Mouse (Mus musculus) neutrophil, adult 83 days (primary cell): ENCODE measurements around the gene Rcn3. TPM values are rescaled to one million over a fixed set of nuclear protein-coding genes. Genes with fewer than 3 reads are reported as not detected.

ENCODE experiments used
- total RNA-seq, 2 experiments: library from RNA; stranded (reverse); gene quantifications; one replicate each; pipeline ENCODE4 v1.2.4; 2023

The Rcn3 gene
- total RNA-seq = 1 to 10 TPM; 3.0 to 3.1 TPM

DNA sequence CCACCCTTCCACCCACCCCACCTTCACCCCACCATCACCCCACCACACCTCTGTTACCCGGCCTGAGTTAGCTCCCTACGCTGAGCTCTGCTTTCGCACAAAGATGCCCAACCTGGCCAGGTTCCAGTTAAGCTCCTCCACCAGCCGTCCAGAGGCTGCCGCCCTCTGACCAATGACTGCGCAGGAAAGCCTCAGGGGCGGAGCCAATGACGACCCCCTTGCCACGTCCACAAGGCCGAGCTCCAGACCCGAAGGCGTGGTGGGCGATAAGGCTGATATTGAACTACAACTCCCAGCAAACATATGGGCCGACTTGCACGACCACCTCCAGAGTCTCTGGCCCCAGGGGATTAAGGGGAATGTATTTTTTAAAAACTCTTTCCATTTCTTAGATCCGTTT is at the start of gene Rcn3:
TSS of gene Rcn3 (minus strand) at position 174 of the 400 bp plus-strand sequence.

DNA sequence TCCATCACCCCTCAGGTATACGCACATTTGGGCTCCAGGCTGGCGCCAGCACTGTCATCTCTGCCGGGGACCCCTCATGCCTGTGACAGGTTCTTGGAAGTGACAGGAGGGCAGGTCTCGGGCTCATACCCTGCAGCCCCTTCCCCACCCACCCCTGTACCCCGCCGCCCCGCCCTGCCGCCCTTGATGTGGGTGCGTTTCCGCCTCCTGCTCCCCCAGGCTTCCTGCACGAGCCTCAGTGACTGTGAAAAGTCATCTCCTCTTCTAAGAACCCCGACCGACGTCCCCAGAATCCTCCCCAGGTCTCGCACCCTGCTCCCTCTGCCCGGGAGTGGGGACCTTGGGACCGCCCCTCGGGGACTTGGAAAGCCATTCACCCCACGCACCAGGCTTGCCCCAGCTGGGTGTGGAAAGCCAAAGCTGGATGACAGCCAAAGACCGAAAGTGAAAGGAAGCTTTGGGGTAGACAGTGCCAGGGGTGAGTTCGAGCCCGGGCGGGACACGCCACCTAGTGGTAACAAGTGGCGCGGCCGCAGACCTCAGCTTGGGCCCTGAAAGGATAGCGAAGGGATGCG is 44.1 kb upstream of the Rcn3 start, which contains the start of the genes Gm45713 and Flt3l:
TSS of gene Gm45713 (minus strand) at position 239 of the 575 bp plus-strand sequence.
TSS of gene Flt3l (minus strand) at position 440 of the 575 bp plus-strand sequence.

GRCm38 (mm10) chr7:45128624-45129246 is 36.7 kb upstream of the Rcn3 start, which contains the start of gene Rpl13a:
Rpl13a (minus strand) TSS chr7:45128761.

DNA sequence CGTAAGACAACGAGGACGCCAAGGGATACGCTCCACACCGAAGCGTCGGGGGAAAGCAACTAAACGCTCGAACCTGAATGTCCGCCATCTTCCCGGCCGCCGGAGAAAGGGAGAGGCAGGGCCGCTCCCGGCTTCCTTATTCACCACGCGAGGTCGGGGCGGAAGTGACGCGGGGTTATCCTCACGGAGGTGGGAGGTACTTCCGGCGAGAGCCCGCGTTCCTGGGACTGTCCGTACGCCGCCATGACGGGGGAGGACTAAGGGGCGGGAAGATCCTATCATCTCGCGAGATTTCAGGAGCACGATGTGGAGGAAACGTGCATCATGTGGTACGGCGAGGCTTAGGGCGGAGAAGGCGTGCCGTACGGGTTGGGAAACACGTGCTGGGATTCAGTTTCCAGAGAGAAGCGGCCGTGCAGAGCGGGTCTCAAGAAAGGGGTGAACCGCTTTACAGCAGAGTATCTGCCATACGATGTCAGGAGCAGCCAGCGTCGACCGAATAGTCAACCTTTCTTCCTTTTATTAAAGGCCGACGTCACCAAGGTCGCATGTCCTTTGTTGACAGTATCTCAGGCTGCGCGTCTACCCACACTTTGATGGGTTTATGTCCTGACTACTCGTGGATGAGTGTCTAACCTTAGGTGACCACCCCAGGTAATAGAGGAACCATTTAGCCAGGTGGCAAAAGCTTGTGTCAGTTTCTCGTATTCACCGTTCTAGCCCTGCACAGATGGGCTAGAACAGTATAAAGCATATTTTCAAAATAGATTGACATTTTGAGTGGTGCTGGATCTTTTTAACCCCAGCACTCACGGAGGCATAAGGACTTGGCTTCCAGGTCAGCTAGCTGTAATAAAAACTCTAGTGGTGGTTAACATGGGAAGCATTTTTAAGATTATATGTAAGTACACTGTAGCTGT is 32.5 kb upstream of the Rcn3 start, which contains the start of gene Rps11:
TSS of gene Rps11 (minus strand) at position 216 of the 920 bp plus-strand sequence.

DNA sequence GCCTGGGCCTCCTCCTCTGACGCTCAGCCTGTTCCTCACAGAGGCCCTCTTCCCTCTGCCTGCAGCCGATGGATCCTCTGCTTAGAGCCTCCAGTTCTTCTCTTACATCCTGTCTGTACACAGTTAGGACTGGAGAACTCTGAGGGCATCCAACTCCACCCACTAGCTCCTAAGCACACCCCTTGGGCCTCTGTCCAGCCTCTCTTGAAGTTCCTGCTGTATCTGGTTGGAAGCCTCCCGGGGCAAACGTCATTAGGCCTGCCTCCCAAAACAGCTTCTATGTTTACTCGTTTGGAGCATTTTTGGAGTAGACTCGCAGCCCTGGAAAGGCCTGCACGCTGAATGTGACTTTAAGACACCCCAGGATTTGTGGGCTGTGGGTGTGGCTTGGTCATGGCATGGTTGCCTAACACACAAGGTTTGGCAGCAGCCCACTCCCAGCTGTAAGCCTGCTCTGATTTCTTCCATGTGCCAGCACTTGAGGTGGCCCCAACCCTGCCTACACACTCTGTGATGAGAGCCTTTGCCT is 11.7 kb upstream of the Rcn3 start, which contains the start of gene Fcgrt:
TSS of gene Fcgrt (minus strand) at position 200 of the 529 bp plus-strand sequence.

GRCm38 (mm10) chr7:45062239-45062835 is 29.7 kb downstream of the Rcn3 start, which contains the start of the genes Nosip and Prrg2:
Nosip (plus strand) TSS chr7:45062429.
Prrg2 (minus strand) TSS chr7:45062677.

GRCm38 (mm10) chr7:45052862-45053116 is 39.2 kb downstream of the Rcn3 start, which contains the start of gene Prr12:
Prr12 (minus strand) TSS chr7:45052881.

Other genes starting within 250 kb of the Rcn3 start
- gene Akt1s1, start 243.2 kb downstream of the Rcn3 start, total RNA-seq = 10 to 100 TPM; 13.9 to 17.4 TPM
- gene Tbc1d17, start 243.1 kb downstream of the Rcn3 start, total RNA-seq = 10 to 100 TPM; 33.5 to 33.6 TPM
- gene Pnkp, start 235.1 kb downstream of the Rcn3 start, total RNA-seq = 100 to 1,000 TPM; 379 to 392 TPM
- 10 to 100 TPM; 33.3 to 35.2 TPM for gene Ptov1, start 222.4 kb downstream of the Rcn3 start, total RNA-seq
- 10 to 100 TPM; 36.7 to 44.1 TPM for gene Med25, start 199.5 kb downstream of the Rcn3 start, total RNA-seq
- 1 to 10 TPM; 5.7 to 7.4 TPM for gene Fuz, start 196.1 kb downstream of the Rcn3 start, total RNA-seq
- 10 to 100 TPM; 70.1 to 74.6 TPM for gene Ap2a1, start 162.7 kb downstream of the Rcn3 start, total RNA-seq
- gene Tsks, start 149.0 kb downstream of the Rcn3 start, total RNA-seq = not detected
- under 1 TPM; 0.53 to 0.85 TPM for gene Cpt1c, start 117.4 kb downstream of the Rcn3 start, total RNA-seq
- gene Prmt1, start 105.7 kb downstream of the Rcn3 start, total RNA-seq = 10 to 100 TPM; 74.9 to 80.6 TPM
- gene Irf3, start 94.6 kb downstream of the Rcn3 start, total RNA-seq = 10 to 100 TPM; 63.0 to 71.9 TPM
- gene Bcl2l12, start 93.5 kb downstream of the Rcn3 start, total RNA-seq = 10 to 100 TPM in 1 of 2 experiments, 1 to 10 TPM in 1; 8.8 to 18.8 TPM
- gene Scaf1, start 75.9 kb downstream of the Rcn3 start, total RNA-seq = 10 to 100 TPM; 61.1 to 62.1 TPM
- 10 to 100 TPM; 14.9 to 17.0 TPM for gene Rras, start 74.3 kb downstream of the Rcn3 start, total RNA-seq
- 10 to 100 TPM; 22.3 to 25.8 TPM for gene Prr12, start 39.3 kb downstream of the Rcn3 start, total RNA-seq
- 10 to 100 TPM; 29.1 to 38.1 TPM for gene Nosip, start 29.8 kb downstream of the Rcn3 start, total RNA-seq
- gene Prrg2, start 29.5 kb downstream of the Rcn3 start, total RNA-seq = 10 to 100 TPM; 17.4 to 19.6 TPM
- gene Fcgrt, start 11.6 kb upstream of the Rcn3 start, total RNA-seq = 10 to 100 TPM; 19.0 to 24.9 TPM
- 1,000 to 10,000 TPM; 1,010 to 1,023 TPM for gene Rps11, start 32.2 kb upstream of the Rcn3 start, total RNA-seq
- gene Rpl13a, start 36.5 kb upstream of the Rcn3 start, total RNA-seq = 1,000 to 10,000 TPM; 1,046 to 1,214 TPM
- gene Gm45713, start 44.0 kb upstream of the Rcn3 start, total RNA-seq = not detected
- 10 to 100 TPM; 22.2 to 29.2 TPM for gene Flt3l, start 44.2 kb upstream of the Rcn3 start, total RNA-seq
- gene Pih1d1, start 62.1 kb upstream of the Rcn3 start, total RNA-seq = 10 to 100 TPM; 46.2 to 47.4 TPM
- 10 to 100 TPM; 82.4 to 96.0 TPM for gene Aldh16a1, start 62.4 kb upstream of the Rcn3 start, total RNA-seq
- gene Slc17a7, start 71.7 kb upstream of the Rcn3 start, total RNA-seq = not detected
- not detected for gene Gfy, start 87.3 kb upstream of the Rcn3 start, total RNA-seq
- not detected for gene Pth2, start 88.8 kb upstream of the Rcn3 start, total RNA-seq
- not detected for gene Ccdc155, start 112.7 kb upstream of the Rcn3 start, total RNA-seq
- 1 to 10 TPM; 1.0 to 1.3 TPM for gene Dkkl1, start 119.9 kb upstream of the Rcn3 start, total RNA-seq
- not detected for gene Tead2, start 123.5 kb upstream of the Rcn3 start, total RNA-seq
- 100 to 1,000 TPM; 297 to 345 TPM for gene Cd37, start 146.9 kb upstream of the Rcn3 start, total RNA-seq
- gene Slc6a16, start 148.9 kb upstream of the Rcn3 start, total RNA-seq = under 1 TPM; 0.57 to 0.59 TPM
- under 1 TPM in 1 of 2 experiments, not detected in 1; 0.24 TPM for gene Slc6a21, start 185.3 kb upstream of the Rcn3 start, total RNA-seq
- gene Trpm4, start 241.6 kb upstream of the Rcn3 start, total RNA-seq = 1 to 10 TPM; 2.3 to 4.8 TPM
- gene Hrc, start 243.1 kb upstream of the Rcn3 start, total RNA-seq = under 1 TPM in 1 of 2 experiments, not detected in 1; 0.68 TPM